Mouse (Mus musculus) testis, adult 2 months (tissue): ENCODE data around the gene 4933428G20Rik.

Experiments
- CTCF ChIP-seq: fragments of 200-500 bp; IDR thresholded peaks from 2 replicates; pipeline ENCODE4 v1.5.1; 2012; ENCODE audit warnings: low read depth, mild to moderate bottlenecking, inconsistent platforms, low read length, moderate library complexity; ENCODE audit not compliant: control insufficient read depth, insufficient read depth, insufficient replicate concordance
- POLR2A ChIP-seq: fragments of 200-500 bp; IDR thresholded peaks from 2 replicates; pipeline ENCODE4 v1.6.1; 2012; ENCODE audit warnings: low read depth, mild to moderate bottlenecking, inconsistent platforms, low read length, moderate library complexity; ENCODE audit not compliant: control insufficient read depth

- no peak for TF ChIP-seq POLR2A
- TF ChIP-seq CTCF = no peak
Measured at GRCm38 (mm10) chr11:97546804-97547411, 46.8 kb upstream of the 4933428G20Rik start.
